Mouse (Mus musculus): Measurements from ENCODE around the gene Hcn3. TPM values are rescaled to one million over a fixed set of nuclear protein-coding genes. Genes with fewer than 3 reads are reported as not detected.

The Hcn3 gene
- polyA plus RNA-seq, 1 experiment from 2014 or later = 1.1 TPM

GRCm38 (mm10) chr3:89182531-89183057, 22.6 kb upstream of the Hcn3 start:
- no peak for TF ChIP-seq CTCF (IDR thresholded peaks at IDR 0.05; ENCODE audit: low read depth)
- Histone ChIP-seq H3K4me3 (ENCODE audit: low read depth, low read length) (peak overlapping the region; percentile 63), H3K4me1 (replicated peaks; ENCODE audit: control insufficient read depth, insufficient read depth, low read length) (0 out of 2 replicates have a peak, but pooled peaks cover 7% of the 10 kb centered on the region), H3K36me3 (ENCODE audit: control insufficient read depth, insufficient read depth) (peaks cover 28% of the 10 kb centered on the region), H3K4me2 (replicated peaks; ENCODE audit: low read depth) (peak overlapping the region; percentile 88), H3K9me3 (ENCODE audit: control insufficient read depth) (no peaks in the 10 kb centered on the region), H3K27ac (ENCODE audit: low read depth, low read length) (no peak overlapping the region; the same call in 1 of the 2 replicates), H3K27me3 (replicated peaks; ENCODE audit: control insufficient read depth, insufficient read depth, low read length) (no peaks in the 10 kb centered on the region), H3K9ac (ENCODE audit: low read depth, low read length) (peak overlapping the region; percentile 45; the same call in 1 of the 2 replicates)
- 34% methylated on average over 7 of the region's 7 CpGs for WGBS
- ATAC-seq = no peak

- Histone ChIP-seq H3K27ac (ENCODE audit: low read depth, low read length) (no peak overlapping the region), H3K36me3 (ENCODE audit: control insufficient read depth, insufficient read depth) (peaks cover 28% of the 10 kb centered on the region), H3K9ac (ENCODE audit: low read depth, low read length) (no peak overlapping the region), H3K4me2 (replicated peaks; ENCODE audit: low read depth) (no peak overlapping the region), H3K4me1 (replicated peaks; ENCODE audit: control insufficient read depth, insufficient read depth, low read length) (0 out of 2 replicates have a peak, but pooled peaks cover 7% of the 10 kb centered on the region), H3K9me3 (ENCODE audit: control insufficient read depth) (no peaks in the 10 kb centered on the region), H3K4me3 (ENCODE audit: low read depth, low read length) (no peak overlapping the region), H3K27me3 (replicated peaks; ENCODE audit: control insufficient read depth, insufficient read depth, low read length) (no peaks in the 10 kb centered on the region)
- 93% methylated on average over 27 of the region's 27 CpGs for WGBS
- TF ChIP-seq CTCF (IDR thresholded peaks at IDR 0.05; ENCODE audit: low read depth) = no peak
- no peak for ATAC-seq
Measured at GRCm38 (mm10) chr3:89181749-89182500, 21.9 kb upstream of the Hcn3 start.

GRCm38 (mm10) chr3:89179056-89179455, 19.1 kb upstream of the Hcn3 start:
- Histone ChIP-seq H3K27me3 (replicated peaks; ENCODE audit: control insufficient read depth, insufficient read depth, low read length) (no peaks in the 10 kb centered on the region), H3K9me3 (ENCODE audit: control insufficient read depth) (no peaks in the 10 kb centered on the region), H3K4me2 (replicated peaks; ENCODE audit: low read depth) (0 out of 2 replicates have a peak overlapping the region, but pooled peaks have one; percentile 88), H3K4me3 (ENCODE audit: low read depth, low read length) (no peak overlapping the region), H3K36me3 (ENCODE audit: control insufficient read depth, insufficient read depth) (peaks cover 54% of the 10 kb centered on the region), H3K9ac (ENCODE audit: low read depth, low read length) (no peak overlapping the region), H3K4me1 (replicated peaks; ENCODE audit: control insufficient read depth, insufficient read depth, low read length) (0 out of 2 replicates have a peak, but pooled peaks cover 7% of the 10 kb centered on the region), H3K27ac (ENCODE audit: low read depth, low read length) (no peak overlapping the region)
- TF ChIP-seq CTCF (IDR thresholded peaks at IDR 0.05; ENCODE audit: low read depth) = no peak
- no peak for ATAC-seq
- 83% methylated on average over 11 of the region's 11 CpGs for WGBS

- H3K27me3 ChIP-seq (replicated peaks; ENCODE audit: control insufficient read depth, insufficient read depth, low read length) = no peaks in the 10 kb centered on the region
- no peak for ATAC-seq
- H3K9me3 ChIP-seq (ENCODE audit: control insufficient read depth) = no peaks in the 10 kb centered on the region
- no peak for TF ChIP-seq CTCF (IDR thresholded peaks at IDR 0.05; ENCODE audit: low read depth)
- 0% methylated on average over 6 of the region's 6 CpGs for whole genome bisulfite sequencing
- peak overlapping the region; percentile 84 for H3K4me3 ChIP-seq (ENCODE audit: low read depth, low read length)
- peak overlapping the region; percentile 80; the same call in 1 of the 2 replicates for H3K27ac ChIP-seq (ENCODE audit: low read depth, low read length)
- H3K4me1 ChIP-seq (replicated peaks; ENCODE audit: control insufficient read depth, insufficient read depth, low read length) = 0 out of 2 replicates have a peak, but pooled peaks cover 7% of the 10 kb centered on the region
- H3K36me3 ChIP-seq (ENCODE audit: control insufficient read depth, insufficient read depth) = peaks cover 64% of the 10 kb centered on the region
- H3K9ac ChIP-seq (ENCODE audit: low read depth, low read length) = peak overlapping the region; percentile 70
- peak overlapping the region; percentile 88 for H3K4me2 ChIP-seq (replicated peaks; ENCODE audit: low read depth)
Measured at GRCm38 (mm10) chr3:89178107-89178385, 18.1 kb upstream of the Hcn3 start.

- Histone ChIP-seq H3K4me2 (replicated peaks; ENCODE audit: low read depth) (peak within 1 kb of the TSS; percentile 88), H3K9me3 (ENCODE audit: control insufficient read depth) (no peaks in the 10 kb centered on the region), H3K4me3 (ENCODE audit: low read depth, low read length) (peak within 1 kb of the TSS; percentile 84), H3K4me1 (replicated peaks; ENCODE audit: control insufficient read depth, insufficient read depth, low read length) (0 out of 2 replicates have a peak, but pooled peaks cover 7% of the 10 kb centered on the region), H3K36me3 (ENCODE audit: control insufficient read depth, insufficient read depth) (peaks cover 68% of the 10 kb centered on the region), H3K27ac (ENCODE audit: low read depth, low read length) (peak within 1 kb of the TSS; percentile 80), H3K9ac (ENCODE audit: low read depth, low read length) (peak within 1 kb of the TSS; percentile 70), H3K27me3 (replicated peaks; ENCODE audit: control insufficient read depth, insufficient read depth, low read length) (no peaks in the 10 kb centered on the region)
- WGBS = under 1% methylated on average over 43 of the region's 43 CpGs
- no peak for TF ChIP-seq CTCF (IDR thresholded peaks at IDR 0.05; ENCODE audit: low read depth)
- peak; percentile 95 for ATAC-seq
Measured at GRCm38 (mm10) chr3:89177242-89178106, 17.5 kb upstream of the Hcn3 start, which contains the start of gene Scamp3. TSS of gene Scamp3 (plus strand) at chr3:89177473.

- ATAC-seq = no peak
- no peak for TF ChIP-seq CTCF (IDR thresholded peaks at IDR 0.05; ENCODE audit: low read depth)
Measured at GRCm38 (mm10) chr3:89176421-89176820, 16.4 kb upstream of the Hcn3 start.

More at GRCm38 (mm10) chr3:89176421-89176820, 16.4 kb upstream of the Hcn3 start:
- WGBS = 84% methylated on average over 7 of the region's 7 CpGs
- Histone ChIP-seq H3K9me3 (ENCODE audit: control insufficient read depth) (no peaks in the 10 kb centered on the region), H3K27me3 (replicated peaks; ENCODE audit: control insufficient read depth, insufficient read depth, low read length) (no peaks in the 10 kb centered on the region), H3K4me3 (ENCODE audit: low read depth, low read length) (no peak overlapping the region), H3K27ac (ENCODE audit: low read depth, low read length) (no peak overlapping the region), H3K36me3 (ENCODE audit: control insufficient read depth, insufficient read depth) (peaks cover 68% of the 10 kb centered on the region), H3K4me1 (replicated peaks; ENCODE audit: control insufficient read depth, insufficient read depth, low read length) (0 out of 2 replicates have a peak, but pooled peaks cover 7% of the 10 kb centered on the region), H3K9ac (ENCODE audit: low read depth, low read length) (no peak overlapping the region), H3K4me2 (replicated peaks; ENCODE audit: low read depth) (no peak overlapping the region)

Data from intestine, postnatal 0 days (tissue).